Mouse (Mus musculus): ENCODE measurements at regions not wholly inside any gene's neighbourhood (a gene's known extent, or its start where the extent isn't known, plus 50 kb on each side); places are given as distances from the start of the nearest gene placed in this dataset.

DNA sequence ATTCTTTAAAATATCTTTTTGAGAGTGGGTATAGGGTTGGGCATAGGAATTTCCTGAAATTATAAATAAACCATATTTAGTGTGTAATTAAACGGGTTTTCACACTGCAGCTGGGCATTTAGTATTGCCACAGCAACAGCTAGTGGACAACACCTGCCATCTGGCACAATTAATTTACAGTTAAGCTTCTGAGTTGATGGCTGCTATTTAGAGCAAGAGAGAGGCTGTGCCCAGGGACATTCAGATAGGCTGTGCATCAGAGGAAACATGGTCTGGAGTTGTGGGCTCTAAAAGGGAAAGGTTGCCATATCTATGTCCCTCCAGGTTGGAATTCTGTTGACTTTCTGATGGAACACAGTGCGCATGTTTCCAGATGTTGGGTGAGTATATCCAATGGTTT is 227.1 kb downstream of the Pth2r start:
- no peak overlapping the region for H3K9ac ChIP-seq
- H3K36me3 ChIP-seq: no peaks in the 10 kb centered on the region
- no peak for ATAC-seq (ENCODE audit: low FRiP score)
- H3K4me3 ChIP-seq: no peak overlapping the region
- 88% methylated on average over 2 of the region's 2 CpGs for WGBS
- H3K4me1 ChIP-seq (replicated peaks): 0 out of 2 replicates have a peak, but pooled peaks cover 3% of the 10 kb centered on the region
- no peaks in the 10 kb centered on the region for H3K9me3 ChIP-seq
- H3K27ac ChIP-seq: no peak overlapping the region
- no peak overlapping the region for H3K4me2 ChIP-seq
- H3K27me3 ChIP-seq: no peaks in the 10 kb centered on the region

DNA sequence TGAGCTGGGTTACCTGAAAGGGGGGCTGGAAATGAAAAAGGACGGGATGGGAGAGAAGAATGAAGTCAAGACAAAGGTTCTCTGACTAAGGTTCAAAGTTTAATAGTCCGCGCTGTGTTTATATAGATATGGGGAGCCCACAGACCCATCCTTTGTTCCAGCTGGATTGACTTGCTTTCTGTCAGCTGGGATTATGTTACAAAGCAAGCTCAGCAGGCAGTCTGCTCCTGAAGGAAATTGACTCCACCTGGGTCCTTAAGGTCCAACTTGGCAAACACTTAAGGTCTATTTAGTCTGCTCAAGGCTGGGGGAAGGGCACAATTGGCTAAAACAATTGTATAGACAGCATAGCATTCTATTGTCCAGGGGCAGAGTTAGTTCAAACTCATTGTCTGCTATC is 253.8 kb downstream of the Pth2r start:
- WGBS: 65% methylated on average over 3 of the region's 3 CpGs
- H3K4me2 ChIP-seq: no peak overlapping the region
- H3K9me3 ChIP-seq: no peaks in the 10 kb centered on the region
- no peak for ATAC-seq (ENCODE audit: low FRiP score)
- H3K4me3 ChIP-seq: no peak overlapping the region
- H3K4me1 ChIP-seq (replicated peaks): no peaks in the 10 kb centered on the region
- H3K27ac ChIP-seq: no peak overlapping the region
- no peaks in the 10 kb centered on the region for H3K27me3 ChIP-seq
- no peaks in the 10 kb centered on the region for H3K36me3 ChIP-seq
- no peak overlapping the region for H3K9ac ChIP-seq

DNA sequence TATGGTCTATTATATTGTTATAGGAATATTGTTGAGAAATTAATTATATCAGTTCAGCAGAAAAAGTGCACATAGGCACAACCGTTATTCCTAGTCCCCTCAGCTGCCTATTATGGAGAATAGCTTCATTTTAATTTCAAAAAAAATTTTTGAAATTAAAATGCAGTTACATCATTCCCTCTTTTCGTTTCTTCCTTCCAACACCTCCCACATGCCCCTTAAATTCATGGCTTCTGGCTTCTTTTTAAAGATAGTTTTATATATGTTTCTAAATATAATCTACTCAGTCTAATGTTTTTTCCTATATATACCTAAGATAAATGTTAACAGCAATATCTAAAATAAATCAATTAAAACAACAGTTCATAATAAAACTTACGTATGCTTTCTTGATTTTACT is 256.7 kb downstream of the Pth2r start:
- H3K9ac ChIP-seq: no peak overlapping the region

DNA sequence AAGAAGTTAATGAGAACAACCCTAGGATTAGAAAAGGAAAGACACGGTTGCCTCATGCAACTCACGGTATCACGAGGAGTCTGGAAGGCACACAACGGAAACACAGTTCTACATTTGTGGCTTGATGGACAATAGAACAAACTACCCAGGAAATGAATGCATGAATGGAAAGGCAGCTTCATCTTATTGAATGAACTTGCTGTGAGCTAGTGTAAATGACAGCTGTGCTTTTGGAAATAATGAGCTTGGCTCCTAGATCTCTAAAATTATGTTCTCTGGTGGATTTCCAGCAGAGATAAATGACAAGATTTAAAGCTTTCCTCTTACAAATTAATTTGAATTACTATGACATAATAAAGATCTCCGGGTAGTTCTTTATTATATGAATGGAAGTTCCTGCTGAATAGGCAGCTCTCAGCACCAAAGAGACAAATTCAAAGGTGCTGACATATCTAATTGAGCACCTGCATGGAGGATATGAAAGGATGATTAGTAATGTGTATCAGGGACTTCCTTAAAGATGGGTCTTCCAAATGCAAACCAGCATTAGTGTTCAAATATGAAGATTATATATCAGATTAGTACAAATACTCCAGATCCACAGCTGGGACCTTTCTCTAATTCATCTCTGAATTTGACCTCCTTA is 262.5 kb downstream of the Pth2r start:
- Histone ChIP-seq H3K27ac (no peak overlapping the region), H3K9me3 (no peaks in the 10 kb centered on the region), H3K9ac (no peak overlapping the region), H3K27me3 (no peaks in the 10 kb centered on the region), H3K36me3 (no peaks in the 10 kb centered on the region), H3K4me1 (replicated peaks) (no peaks in the 10 kb centered on the region), H3K4me3 (no peak overlapping the region), H3K4me2 (no peak overlapping the region)
- WGBS: 59% methylated on average over 5 of the region's 5 CpGs
- ATAC-seq (ENCODE audit: low FRiP score): no peak

More for the DNA sequence above, 256.7 kb downstream of the Pth2r start:
- Histone ChIP-seq H3K36me3 (no peaks in the 10 kb centered on the region), H3K27me3 (no peaks in the 10 kb centered on the region), H3K4me1 (replicated peaks) (no peaks in the 10 kb centered on the region), H3K4me3 (no peak overlapping the region), H3K4me2 (no peak overlapping the region), H3K27ac (no peak overlapping the region), H3K9me3 (no peaks in the 10 kb centered on the region)
- ATAC-seq (ENCODE audit: low FRiP score): no peak
- 85% methylated on average over 3 of the region's 3 CpGs for WGBS

DNA sequence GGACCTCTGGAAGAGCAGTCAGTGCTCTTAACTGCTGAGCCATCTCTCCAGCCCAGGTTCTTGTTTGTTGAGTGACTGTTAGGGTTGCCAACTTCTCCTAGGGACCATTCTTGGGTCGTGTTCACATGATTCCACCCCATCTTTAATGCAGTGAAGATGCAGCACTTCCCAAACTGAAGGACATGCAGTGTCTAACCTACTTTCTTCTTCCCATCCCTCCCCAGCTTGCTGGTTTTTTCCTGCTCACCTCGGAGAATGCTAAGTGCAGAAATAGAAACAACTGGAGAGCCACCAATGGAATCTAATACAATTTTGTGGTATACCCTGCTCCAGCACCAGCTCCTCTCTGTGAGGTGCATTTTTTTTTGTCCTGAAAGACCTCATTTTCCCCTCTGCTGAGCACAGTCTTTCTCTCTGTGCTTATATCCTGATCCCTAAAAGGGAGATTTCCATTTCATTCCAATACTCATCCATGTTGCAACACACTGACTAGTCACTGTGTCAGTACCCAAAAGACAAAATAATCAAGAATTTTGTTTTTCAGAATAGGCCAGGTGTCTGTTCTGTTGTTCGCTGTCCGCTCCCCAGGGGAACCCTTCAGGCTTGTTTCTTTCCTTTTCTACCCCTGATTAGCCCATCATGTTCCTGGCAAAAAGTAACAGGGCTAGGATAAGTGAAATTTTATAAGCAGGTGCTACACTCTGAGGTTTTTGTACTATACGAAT is 263.6 kb downstream of the Pth2r start:
- Histone ChIP-seq H3K9me3 (no peaks in the 10 kb centered on the region), H3K27me3 (no peaks in the 10 kb centered on the region), H3K4me1 (replicated peaks) (no peaks in the 10 kb centered on the region), H3K4me2 (no peak overlapping the region), H3K36me3 (no peaks in the 10 kb centered on the region), H3K4me3 (no peak overlapping the region), H3K9ac (no peak overlapping the region), H3K27ac (no peak overlapping the region)
- WGBS: 79% methylated on average over 5 of the region's 5 CpGs
- ATAC-seq (ENCODE audit: low FRiP score): no peak

DNA sequence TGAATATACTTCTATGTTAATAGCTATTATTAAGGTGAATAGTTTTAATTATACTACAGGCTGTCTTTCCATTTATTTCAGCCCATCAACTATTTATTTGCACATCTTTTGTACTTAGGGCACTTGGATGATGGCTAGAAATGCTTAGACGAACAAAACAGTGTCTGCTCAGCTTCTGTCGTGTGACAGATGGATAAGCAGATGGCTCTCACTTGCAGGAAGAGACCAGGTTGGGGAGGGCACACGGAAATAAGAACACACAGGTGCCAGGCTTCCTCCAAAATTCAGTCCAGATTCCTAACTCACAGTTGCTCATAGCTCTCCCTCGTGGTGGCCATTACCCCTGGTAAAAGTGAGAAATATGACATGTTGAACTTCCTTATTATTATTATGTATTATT is 267.0 kb downstream of the Pth2r start:
- 75% methylated on average over 4 of the region's 4 CpGs for WGBS
- Histone ChIP-seq H3K9me3 (no peaks in the 10 kb centered on the region), H3K27ac (no peak overlapping the region), H3K4me3 (no peak overlapping the region), H3K9ac (no peak overlapping the region), H3K4me2 (no peak overlapping the region), H3K4me1 (replicated peaks) (no peaks in the 10 kb centered on the region), H3K36me3 (no peaks in the 10 kb centered on the region), H3K27me3 (no peaks in the 10 kb centered on the region)
- ATAC-seq (ENCODE audit: low FRiP score): no peak

DNA sequence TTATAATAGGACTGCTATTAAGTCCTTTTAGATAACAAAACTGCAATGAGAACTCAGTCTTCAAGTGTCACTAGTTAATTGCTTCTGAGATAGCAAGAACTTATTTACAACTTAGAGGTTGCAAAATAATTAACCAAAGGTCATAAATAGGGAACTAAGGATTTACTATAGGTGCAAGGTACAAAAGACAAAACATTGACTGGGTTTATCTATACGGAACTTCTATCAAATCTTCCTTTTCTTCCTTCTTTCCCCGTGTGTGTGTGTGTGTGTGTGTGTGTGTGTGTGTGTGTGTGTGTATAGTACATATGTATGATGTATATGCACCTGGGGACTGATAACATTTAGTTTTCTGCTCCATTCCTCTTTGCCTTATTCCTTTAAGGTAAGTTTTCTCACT is 305.5 kb downstream of the Pth2r start:
- 72% methylated on average over 2 of the region's 2 CpGs for WGBS
- Histone ChIP-seq H3K4me3 (no peak overlapping the region), H3K4me1 (replicated peaks) (no peaks in the 10 kb centered on the region), H3K9ac (no peak overlapping the region), H3K9me3 (no peaks in the 10 kb centered on the region), H3K36me3 (no peaks in the 10 kb centered on the region), H3K4me2 (no peak overlapping the region), H3K27me3 (no peaks in the 10 kb centered on the region), H3K27ac (no peak overlapping the region)
- no peak for ATAC-seq (ENCODE audit: low FRiP score)

DNA sequence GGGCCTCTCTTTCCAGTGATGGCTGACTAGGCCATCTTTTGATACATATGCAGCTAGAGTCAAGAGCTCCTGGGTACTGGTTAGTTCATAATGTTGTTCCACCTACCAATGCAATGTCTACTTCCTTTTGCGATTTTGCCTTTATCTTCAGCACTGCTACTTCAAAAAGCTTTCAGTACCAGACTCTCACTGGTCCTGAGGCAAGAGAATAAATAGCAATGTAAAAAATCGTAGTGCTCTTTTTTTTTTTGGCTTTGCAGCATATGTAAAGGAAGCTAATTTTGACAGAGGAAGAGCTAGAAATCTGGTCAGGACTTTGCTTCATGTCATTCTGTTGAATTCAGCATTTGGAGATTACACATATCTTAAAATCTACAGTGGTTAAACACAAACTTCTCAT is 291.0 kb upstream of the Crygf start:
- WGBS: 87% methylated on average over 2 of the region's 2 CpGs
- ATAC-seq (ENCODE audit: low FRiP score): no peak

DNA sequence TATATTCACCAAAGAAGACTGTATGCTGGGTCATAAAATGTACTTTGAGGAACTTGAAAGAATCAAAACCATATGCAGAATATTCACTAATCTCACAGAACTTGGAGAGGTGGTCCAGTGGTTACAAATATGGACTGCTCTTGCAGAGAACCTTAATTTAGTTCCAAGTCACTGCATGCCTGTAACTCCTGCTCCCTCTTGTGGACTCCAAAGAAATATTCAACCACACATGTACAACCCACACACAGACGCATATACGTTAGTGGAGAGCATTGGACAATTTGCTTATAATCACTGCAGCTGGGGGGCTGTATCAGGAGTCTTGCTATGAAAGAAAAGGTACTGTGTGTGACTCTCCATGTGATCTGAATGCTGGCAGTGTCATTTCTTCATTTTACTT is 271.9 kb upstream of the Crygf start:
- Histone ChIP-seq H3K9ac (no peak overlapping the region), H3K4me3 (no peak overlapping the region), H3K27me3 (no peaks in the 10 kb centered on the region), H3K4me1 (replicated peaks) (no peaks in the 10 kb centered on the region), H3K27ac (no peak overlapping the region), H3K4me2 (no peak overlapping the region), H3K9me3 (no peaks in the 10 kb centered on the region), H3K36me3 (no peaks in the 10 kb centered on the region)
- no peak for ATAC-seq (ENCODE audit: low FRiP score)
- WGBS: 82% methylated on average over 2 of the region's 2 CpGs

More for the DNA sequence above, 291.0 kb upstream of the Crygf start:
- Histone ChIP-seq H3K4me3 (no peak overlapping the region), H3K27ac (no peak overlapping the region), H3K4me1 (replicated peaks) (no peaks in the 10 kb centered on the region), H3K27me3 (no peaks in the 10 kb centered on the region), H3K4me2 (no peak overlapping the region), H3K36me3 (no peaks in the 10 kb centered on the region), H3K9ac (no peak overlapping the region), H3K9me3 (no peaks in the 10 kb centered on the region)

DNA sequence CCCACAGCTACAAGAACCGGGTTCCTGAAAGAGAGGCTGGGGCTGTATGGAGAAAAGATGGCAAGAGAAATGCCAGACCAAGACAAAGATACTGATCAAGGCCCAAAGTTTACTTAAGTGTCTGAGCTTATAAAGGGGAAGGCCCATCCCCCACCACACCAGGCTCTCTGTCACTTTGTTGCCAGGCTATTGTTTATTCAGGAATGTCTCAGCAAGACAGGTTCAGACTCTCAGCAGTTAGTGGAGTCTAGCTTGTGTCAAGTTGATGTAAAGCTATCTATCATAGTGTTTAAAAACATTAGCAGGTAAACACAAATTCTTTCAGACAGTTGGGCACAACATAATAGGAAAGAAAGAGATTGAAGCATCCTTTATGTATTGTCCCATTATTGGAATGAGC is 244.4 kb upstream of the Crygf start:
- Histone ChIP-seq H3K4me1 (replicated peaks) (peaks cover 4% of the 10 kb centered on the region; the same call in 1 of the 2 replicates), H3K9ac (no peak overlapping the region), H3K4me3 (no peak overlapping the region), H3K9me3 (no peaks in the 10 kb centered on the region), H3K27me3 (no peaks in the 10 kb centered on the region), H3K4me2 (no peak overlapping the region), H3K27ac (no peak overlapping the region), H3K36me3 (no peaks in the 10 kb centered on the region)
- 19% methylated on average over 1 of the region's 1 CpGs for WGBS
- peak; percentile 59; the same call in 1 of the 2 replicates for ATAC-seq (ENCODE audit: low FRiP score)

DNA sequence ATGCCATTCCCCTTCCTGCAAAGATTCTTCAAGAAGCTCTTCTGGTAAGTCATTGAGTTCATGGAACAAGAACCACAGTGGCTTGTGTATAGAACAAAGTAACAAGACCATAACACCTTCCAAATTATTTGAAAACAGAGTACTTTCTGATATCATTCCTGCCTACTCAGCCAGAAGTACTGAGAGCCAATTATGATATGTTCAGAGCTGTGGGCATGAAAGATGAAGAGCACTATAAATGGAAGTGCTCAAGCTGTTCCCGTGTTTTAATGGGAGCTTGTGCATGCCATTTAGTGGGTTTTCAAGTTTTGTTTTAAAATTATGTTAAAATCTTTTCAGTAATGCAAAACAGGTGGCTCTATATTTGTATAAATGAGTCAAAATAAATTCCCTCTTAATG is 239.0 kb upstream of the Crygf start:
- Histone ChIP-seq H3K4me1 (replicated peaks) (peaks cover 2% of the 10 kb centered on the region; the same call in 1 of the 2 replicates), H3K4me3 (no peak overlapping the region), H3K27me3 (no peaks in the 10 kb centered on the region), H3K4me2 (no peak overlapping the region), H3K9me3 (no peaks in the 10 kb centered on the region), H3K36me3 (no peaks in the 10 kb centered on the region), H3K9ac (no peak overlapping the region), H3K27ac (no peak overlapping the region)
- 78% methylated on average over 1 of the region's 1 CpGs for WGBS
- no peak for ATAC-seq (ENCODE audit: low FRiP score)

DNA sequence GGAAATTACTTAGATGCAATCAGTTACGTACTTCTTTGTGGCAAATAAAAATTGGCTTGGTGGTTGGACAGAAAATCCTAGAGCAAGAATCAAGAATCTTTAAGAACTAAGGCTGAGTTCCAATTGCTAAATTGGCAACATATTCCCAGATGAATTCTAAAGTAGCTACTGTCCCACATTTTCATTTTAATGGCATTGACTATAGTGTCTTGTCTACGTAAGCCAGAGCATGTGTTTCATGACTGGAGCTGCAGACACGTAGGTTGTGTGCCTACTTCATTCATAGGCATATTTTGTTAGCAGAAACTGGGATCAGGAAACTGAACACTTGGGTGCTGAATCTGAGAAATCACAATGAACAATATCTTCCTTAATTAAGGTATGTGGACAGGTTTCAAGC is 196.1 kb upstream of the Crygf start:
- 88% methylated on average over 3 of the region's 3 CpGs for WGBS

DNA sequence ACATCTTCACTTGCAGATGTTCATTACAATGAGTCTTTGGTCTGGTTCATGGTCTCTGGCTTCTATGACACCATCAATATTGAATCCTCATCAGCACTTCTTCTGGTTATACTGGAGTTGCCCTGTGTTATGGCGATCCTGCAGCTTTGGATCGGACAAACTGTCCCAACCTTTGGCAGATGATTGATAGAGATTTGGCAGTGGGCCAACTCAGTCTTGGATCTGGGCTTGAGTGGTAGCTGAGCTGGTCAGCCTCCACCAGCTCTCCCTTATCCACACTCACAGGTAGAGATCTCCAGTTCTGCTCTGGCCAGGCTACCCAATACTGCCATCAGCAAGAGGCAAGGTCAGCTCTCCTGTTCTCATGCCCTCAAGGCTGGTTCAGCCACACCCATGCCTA is 168.4 kb upstream of the Crygf start:
- ATAC-seq (ENCODE audit: low FRiP score): no peak
- 88% methylated on average over 2 of the region's 2 CpGs for WGBS
- Histone ChIP-seq H3K4me3 (no peak overlapping the region), H3K4me1 (replicated peaks) (no peaks in the 10 kb centered on the region), H3K9me3 (no peaks in the 10 kb centered on the region), H3K9ac (no peak overlapping the region), H3K4me2 (no peak overlapping the region), H3K27ac (no peak overlapping the region), H3K36me3 (no peaks in the 10 kb centered on the region), H3K27me3 (no peaks in the 10 kb centered on the region)

More for the DNA sequence above, 196.1 kb upstream of the Crygf start:
- ATAC-seq (ENCODE audit: low FRiP score): no peak
- H3K9ac ChIP-seq: no peak overlapping the region
- no peak overlapping the region for H3K4me2 ChIP-seq
- no peaks in the 10 kb centered on the region for H3K27me3 ChIP-seq
- H3K27ac ChIP-seq: no peak overlapping the region
- H3K4me1 ChIP-seq (replicated peaks): no peaks in the 10 kb centered on the region
- H3K4me3 ChIP-seq: no peak overlapping the region
- no peaks in the 10 kb centered on the region for H3K9me3 ChIP-seq
- no peaks in the 10 kb centered on the region for H3K36me3 ChIP-seq
